12 mouse cellular contexts compared by ENCODE assay signal in genomic region chr1:73642691-73643109, GRCm38 (mm10).
A peak's percentile ranks its signal among the peaks of the same experiment; 100 is the strongest.
DNase-seq lines count a peak whose midpoint lies in the region; ATAC-seq lines count a peak whose summit lies in the region.
"Had no signal": no experiment of that assay in that cellular context is flagged by ENCODE, and none has a peak within 500 bp of the region (broad histone marks: within the 10 kb centered on the region; RNA-seq: fewer than 3 reads in every experiment).

No protein-coding gene starts in this region.

- H3K4me1 ChIP-seq in forebrain, embryonic 14.5 days (ENCODE audit: control insufficient read depth, insufficient read depth, low read length) = peaks cover 10% of the 10 kb centered on the region; the same call in 1 of the 2 replicates
- H3K4me1 ChIP-seq in midbrain, embryonic 13.5 days (replicated peaks) = peaks cover 40% of the 10 kb centered on the region

- no peaks in the 10 kb centered on the region for H3K36me3 ChIP-seq in forebrain, embryonic 14.5 days (ENCODE audit: control insufficient read depth, insufficient read depth, low read length)
- no peaks in the 10 kb centered on the region for H3K36me3 ChIP-seq in midbrain, embryonic 13.5 days
- H3K36me3 ChIP-seq: heart, embryonic 15.5 days had no signal

- peak; percentile 88 for DNase-seq in ES-CJ7 (ENCODE audit: low read depth, low spot score)
- DNase-seq in ZHBTc4 (ENCODE audit: low read depth, low spot score) = peak; percentile 88
- DNase-seq in forebrain, embryonic 14.5 days (ENCODE audit: low spot score) = peak; percentile 58
- DNase-seq in yolk sac, embryonic 10.5 days (ENCODE audit: low spot score) = no peak
- DNase-seq in lung, postnatal 10 days = no peak
- no peak for DNase-seq in spleen, postnatal 14 days (ENCODE audit: low spot score in 2 of 2)
- DNase-seq: kidney, postnatal 36 days; spleen, adult 18-20 months; thymus, adult 18-20 months had no signal

- WGBS in forebrain, embryonic 14.5 days = 3% methylated on average over 7 of the region's 7 CpGs
- WGBS in midbrain, embryonic 13.5 days = 6% methylated on average over 7 of the region's 7 CpGs

- ATAC-seq in forebrain, embryonic 14.5 days = peak; percentile 30
- peak; percentile 62 for ATAC-seq in midbrain, embryonic 13.5 days
- ATAC-seq: intestine, embryonic 16.5 days had no signal

- no peak overlapping the region for H3K4me2 ChIP-seq in forebrain, embryonic 14.5 days (ENCODE audit: low read length)
- H3K4me2 ChIP-seq in midbrain, embryonic 13.5 days (replicated peaks) = no peak overlapping the region
- H3K4me2 ChIP-seq: heart, embryonic 15.5 days had no signal

- H3K27me3 ChIP-seq in forebrain, embryonic 14.5 days (replicated peaks; ENCODE audit: control insufficient read depth, insufficient read depth, low read length) = no peaks in the 10 kb centered on the region
- H3K27me3 ChIP-seq in midbrain, embryonic 13.5 days = no peaks in the 10 kb centered on the region
- H3K27me3 ChIP-seq: heart, embryonic 15.5 days had no signal

- H3K9ac ChIP-seq in forebrain, embryonic 14.5 days (ENCODE audit: low read length) = no peak overlapping the region
- H3K9ac ChIP-seq in midbrain, embryonic 13.5 days (replicated peaks) = no peak overlapping the region
- H3K9ac ChIP-seq: heart, embryonic 15.5 days had no signal

- no peaks in the 10 kb centered on the region for H3K9me3 ChIP-seq in forebrain, embryonic 14.5 days (replicated peaks; ENCODE audit: control insufficient read depth, low read length)
- H3K9me3 ChIP-seq in midbrain, embryonic 13.5 days = no peaks in the 10 kb centered on the region
- H3K9me3 ChIP-seq: heart, embryonic 15.5 days had no signal

- H3K27ac ChIP-seq in forebrain, embryonic 14.5 days (ENCODE audit: low read depth, low read length) = no peak overlapping the region
- H3K27ac ChIP-seq in midbrain, embryonic 13.5 days = no peak overlapping the region
- H3K27ac ChIP-seq: heart, embryonic 15.5 days had no signal

- H3K4me3 ChIP-seq in forebrain, embryonic 14.5 days (ENCODE audit: low read depth, low read length) = no peak overlapping the region
- no peak overlapping the region for H3K4me3 ChIP-seq in midbrain, embryonic 13.5 days (replicated peaks)
- H3K4me3 ChIP-seq: heart, embryonic 15.5 days had no signal

Comparison
In these comparisons a context has a peak if more than half of its experiments do, and no peak if none do; other contexts are left out.
1. DNase-seq: peak in ES-CJ7 (single experiment), ZHBTc4 (single experiment) and forebrain, embryonic 14.5 days (single experiment); none in yolk sac, embryonic 10.5 days (single experiment), lung, postnatal 10 days (single experiment) and spleen, postnatal 14 days (0 of 2).